Mouse (Mus musculus): ENCODE results near the gene Gm16451. TPM values are rescaled to one million over a fixed set of nuclear protein-coding genes. Genes with fewer than 3 reads are reported as not detected.

Gm16451 gene
- not detected for polyA plus RNA-seq (2017; shearing (Covaris generic))

GRCm38 (mm10) chr7:22118145-22118544 is at the start of gene Gm16451:
Gene Gm16451, minus strand, starts transcription at chr7:22118245.

GRCm38 (mm10) chr7:22163935-22164334 is 45.9 kb upstream of the Gm16451 start, which contains the start of gene Vmn1r142:
Gene Vmn1r142, minus strand, starts transcription at chr7:22164035.

GRCm38 (mm10) chr7:22134641-22135040 is 16.6 kb upstream of the Gm16451 start, which contains the start of gene Gm10666:
Gene Gm10666, minus strand, starts transcription at chr7:22134741.

GRCm38 (mm10) chr7:22068757-22069156 is 49.3 kb downstream of the Gm16451 start, which contains the start of gene Vmn1r139:
Gene Vmn1r139, plus strand, starts transcription at chr7:22069057.

Other genes with a start within 250 kb of the Gm16451 start
- 0.10 TPM for gene Gm5891, start 197.0 kb downstream of the Gm16451 start, polyA plus RNA-seq (2017; shearing (Covaris generic))
- not detected for gene Vmn1r137, start 123.7 kb downstream of the Gm16451 start, polyA plus RNA-seq (2017; shearing (Covaris generic))
- not detected for gene Vmn1r138, start 89.3 kb downstream of the Gm16451 start, polyA plus RNA-seq (2017; shearing (Covaris generic))
- not detected for gene Gm6176, start 61.9 kb downstream of the Gm16451 start, polyA plus RNA-seq (2017; shearing (Covaris generic))
- gene Vmn1r139, start 49.2 kb downstream of the Gm16451 start, polyA plus RNA-seq (2017; shearing (Covaris generic)) = not detected
- gene Gm10666, start 16.5 kb upstream of the Gm16451 start, polyA plus RNA-seq (2017; shearing (Covaris generic)) = not detected
- gene Vmn1r142, start 45.8 kb upstream of the Gm16451 start, polyA plus RNA-seq (2017; shearing (Covaris generic)) = not detected
- gene Vmn1r143, start 71.1 kb upstream of the Gm16451 start, polyA plus RNA-seq (2017; shearing (Covaris generic)) = not detected
- not detected for gene Gm8653, start 83.0 kb upstream of the Gm16451 start, polyA plus RNA-seq (2017; shearing (Covaris generic))
- gene Gm8453, start 111.2 kb upstream of the Gm16451 start, polyA plus RNA-seq (2017; shearing (Covaris generic)) = not detected
- gene Gm4187, start 211.5 kb upstream of the Gm16451 start, polyA plus RNA-seq (2017; shearing (Covaris generic)) = not detected

Measured in CD4-positive, CD25-positive, alpha-beta regulatory T cell (primary cell).